Mouse (Mus musculus) ES-E14 (cell line): Measurements from ENCODE around the gene Gabrp. TPM values are rescaled to one million over a fixed set of nuclear protein-coding genes. Genes with fewer than 3 reads are reported as not detected.

ENCODE experiments used
- DNase-seq: peaks from one replicate; pipeline ENCODE4 v3.0.0-alpha.2; 2013; ENCODE audit warnings: low read depth, low spot score
- H3K27ac ChIP-seq: 2 replicates; pipeline ENCODE4 v1.5.1; 2012; ENCODE audit warnings: low read depth, mild to moderate bottlenecking, low read length, moderate library complexity, mixed read lengths; ENCODE audit not compliant: poor library complexity, insufficient read depth, severe bottlenecking
- H3K36me3 ChIP-seq: 2 replicates; pipeline ENCODE4 v1.6.1; 2012; ENCODE audit warnings: mild to moderate bottlenecking, low read length, moderate library complexity, mixed read lengths; ENCODE audit not compliant: control insufficient read depth, poor library complexity, insufficient read depth, severe bottlenecking
- H3K4me1 ChIP-seq, 2 experiments: fragments of 150-350 bp in 1 of 2; sonication (generic) in 1 of 2; 2 replicates each; pipeline ENCODE4 v1.6.1; 2012; ENCODE audit warnings: low read length in 2 of 2, mild to moderate bottlenecking in 1 of 2, mixed read lengths in 1 of 2; ENCODE audit not compliant: control insufficient read depth in 2 of 2, insufficient read depth in 2 of 2, poor library complexity in 1 of 2
- H3K4me3 ChIP-seq, 2 experiments: fragments of 150-350 bp in 1 of 2; sonication (generic) in 1 of 2; 2 replicates each; pipeline ENCODE4 v1.5.1; 2012; ENCODE audit warnings: low read length in 2 of 2, low read depth in 1 of 2, mild to moderate bottlenecking in 1 of 2, mixed read lengths in 1 of 2; ENCODE audit not compliant: insufficient read depth in 1 of 2, poor library complexity in 1 of 2, severe bottlenecking in 1 of 2
- H3K9ac ChIP-seq: 2 replicates; pipeline ENCODE4 v1.6.1; 2012; ENCODE audit warnings: low read depth, mild to moderate bottlenecking, low read length, mixed read lengths; ENCODE audit not compliant: poor library complexity, insufficient read depth, severe bottlenecking
- H3K9me3 ChIP-seq: fragments of 150-350 bp; sonication (generic); 2 replicates; pipeline ENCODE4 v1.6.1; 2012; ENCODE audit warnings: low read depth, mild to moderate bottlenecking, low read length; ENCODE audit not compliant: control insufficient read depth, insufficient read depth
- CHD2 ChIP-seq: IDR thresholded peaks from 2 replicates; pipeline ENCODE4 v1.6.1; 2014; ENCODE audit warnings: mild to moderate bottlenecking, low read depth, low read length, inconsistent platforms
- HCFC1 ChIP-seq: IDR thresholded peaks from 2 replicates; pipeline ENCODE4 v1.6.1; 2012; ENCODE audit warnings: low read length, inconsistent platforms, borderline replicate concordance; ENCODE audit not compliant: insufficient read depth
- MAFK ChIP-seq: IDR thresholded peaks from 2 replicates; pipeline ENCODE4 v1.6.1; 2014; ENCODE audit warnings: mild to moderate bottlenecking, low read depth, low read length, inconsistent platforms; ENCODE audit not compliant: insufficient read depth
- ZC3H11A ChIP-seq: IDR thresholded peaks from 2 replicates; pipeline ENCODE4 v1.6.1; 2012; ENCODE audit warnings: low read depth, mild to moderate bottlenecking, inconsistent platforms, low read length, borderline replicate concordance
- ZNF384 ChIP-seq: IDR thresholded peaks from 2 replicates; pipeline ENCODE4 v1.6.1; 2012; ENCODE audit warnings: low read depth, low read length, inconsistent platforms
- in situ Hi-C, 2 experiments: fragments of 600-800 bp; cut with MboI; formaldehyde crosslinking; loops; one replicate each; pipeline ENCODE4 v1.15.1; 2025; ENCODE audit warnings: low sequenced_read_pairs in 2 of 2, inconsistent platforms in 1 of 2; ENCODE audit not compliant: unreplicated experiment in 2 of 2
- total RNA-seq: library from RNA; depleted of rRNA; stranded (reverse); fragments of 300-350 nt; gene quantifications from 2 replicates; pipeline ENCODE4 v1.2.3, GENCODE M21; 2012; rRNA removed

Gene Gabrp
- 0.36 and 0.48 TPM in 2 replicates for total RNA-seq

DNA sequence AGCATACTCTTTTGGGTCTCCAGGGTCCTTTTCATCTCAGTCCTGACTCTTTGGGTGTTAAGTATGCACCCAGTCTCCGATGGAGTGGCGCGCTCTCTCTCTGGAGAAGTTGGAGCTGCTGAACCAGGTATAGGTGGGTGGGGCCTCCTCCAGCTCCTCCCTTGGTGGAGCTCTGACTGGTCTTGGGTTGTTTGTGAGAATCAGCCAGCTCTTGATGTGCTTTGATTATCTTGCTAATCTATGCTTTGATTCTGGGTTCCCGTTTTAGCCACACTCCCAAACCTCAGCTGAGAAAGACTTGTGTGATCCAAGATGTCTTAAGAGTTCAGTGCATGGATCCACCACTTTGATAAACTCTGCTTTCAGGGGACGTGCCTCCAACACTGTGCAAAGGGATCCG is at the start of gene Gabrp:
Gabrp (minus strand) TSS at position 101 of the 400 bp plus-strand sequence.
- Histone ChIP-seq H3K9me3 (no peaks in the 10 kb centered on the region), H3K9ac (no peak within 1 kb of the TSS), H3K4me1 (peaks cover 2 to 11% of the 10 kb centered on the region in 2 experiments; a peak in 1 of 4 replicates), H3K27ac (no peak within 1 kb of the TSS), H3K4me3 (peak within 1 kb of the TSS in 1 of 2 experiments; percentile 47; a peak in 2 of 4 replicates), H3K36me3 (no peaks in the 10 kb centered on the region; the same call in 1 of the 2 replicates)
- no peak for TF ChIP-seq MAFK
- no peak for TF ChIP-seq ZNF384
- TF ChIP-seq ZC3H11A, result no peak
- TF ChIP-seq CHD2, result no peak
- TF ChIP-seq HCFC1, result no peak
- DNase-seq, result peak; percentile 44
- in situ Hi-C loops, result no loop called here

DNA sequence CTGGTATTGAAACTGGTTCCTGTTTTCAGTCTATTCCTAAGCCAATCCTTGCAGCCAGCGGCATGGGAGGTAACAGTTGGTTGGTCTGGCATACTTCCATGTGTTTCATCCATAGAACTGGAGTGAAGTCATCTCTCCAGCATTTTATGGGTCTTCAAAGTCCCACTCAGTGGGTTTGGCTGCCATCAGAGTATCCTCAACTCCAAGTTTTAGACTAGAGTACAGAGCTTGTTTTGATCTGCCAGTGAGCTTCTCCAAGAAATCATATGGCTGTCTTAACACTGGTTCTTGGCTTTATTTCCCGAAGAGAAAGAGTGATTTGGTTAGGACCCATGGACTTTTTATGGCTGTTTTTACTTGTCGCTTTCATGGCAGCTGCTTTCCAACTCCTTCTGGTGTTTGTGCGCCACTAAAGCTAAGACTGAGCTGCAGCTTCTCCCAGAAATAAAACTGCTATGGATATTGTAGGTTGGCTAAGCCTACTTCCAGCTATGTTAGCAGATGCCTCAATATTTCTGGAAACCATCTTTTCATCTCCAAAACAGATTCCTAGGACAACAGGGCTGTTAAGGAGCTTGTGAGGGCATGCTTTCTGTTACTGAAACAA is 48.5 kb upstream of the Gabrp start:
- H3K9ac ChIP-seq, result no peak overlapping the region
- in situ Hi-C loops, result no loop called here

DNA sequence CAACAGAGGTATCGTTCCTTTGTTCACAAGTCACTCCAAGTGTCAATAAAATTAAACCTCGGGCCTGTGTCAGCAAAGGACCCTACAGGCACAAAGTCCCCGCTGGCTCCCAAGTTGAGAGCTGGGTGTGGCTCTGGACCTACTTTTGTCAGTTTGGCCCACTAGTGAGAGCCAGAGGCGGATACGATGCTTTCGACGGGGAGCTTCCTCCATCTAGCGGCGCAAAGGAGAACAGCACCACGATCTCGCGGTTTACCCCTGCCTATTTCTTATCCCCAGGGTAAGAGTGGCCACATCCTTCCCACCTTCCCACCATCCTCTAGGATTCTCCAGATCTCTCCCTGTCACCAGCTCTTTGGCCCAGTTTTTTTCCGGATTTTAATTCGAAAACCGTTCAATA is 35.5 kb upstream of the Gabrp start:
- Histone ChIP-seq H3K27ac (no peak overlapping the region), H3K9ac (no peak overlapping the region), H3K36me3 (no peaks in the 10 kb centered on the region), H3K4me3 (no peak overlapping the region), H3K9me3 (no peaks in the 10 kb centered on the region), H3K4me1 (peaks cover 2 to 3% of the 10 kb centered on the region in 2 experiments; a peak in 1 of 4 replicates)
- TF ChIP-seq ZNF384, result no peak
- TF ChIP-seq ZC3H11A, result peak; percentile 99
- TF ChIP-seq CHD2, result no peak
- TF ChIP-seq MAFK, result no peak
- no peak for TF ChIP-seq HCFC1
- DNase-seq, result peak; percentile 78
- in situ Hi-C loops, result loop anchor here (5.0 to 25.0 kb wide), 2 partner anchors 427 to 437 kb away; no protein-coding TSS in a partner anchor

More for the DNA sequence above, 48.5 kb upstream of the Gabrp start:
- Histone ChIP-seq H3K27ac (no peak overlapping the region), H3K4me3 (no peak overlapping the region), H3K4me1 (no peaks in the 10 kb centered on the region), H3K36me3 (no peaks in the 10 kb centered on the region), H3K9me3 (no peaks in the 10 kb centered on the region)
- no peak for DNase-seq
- TF ChIP-seq MAFK, result no peak
- TF ChIP-seq HCFC1, result no peak
- TF ChIP-seq ZC3H11A, result no peak
- no peak for TF ChIP-seq CHD2
- no peak for TF ChIP-seq ZNF384

DNA sequence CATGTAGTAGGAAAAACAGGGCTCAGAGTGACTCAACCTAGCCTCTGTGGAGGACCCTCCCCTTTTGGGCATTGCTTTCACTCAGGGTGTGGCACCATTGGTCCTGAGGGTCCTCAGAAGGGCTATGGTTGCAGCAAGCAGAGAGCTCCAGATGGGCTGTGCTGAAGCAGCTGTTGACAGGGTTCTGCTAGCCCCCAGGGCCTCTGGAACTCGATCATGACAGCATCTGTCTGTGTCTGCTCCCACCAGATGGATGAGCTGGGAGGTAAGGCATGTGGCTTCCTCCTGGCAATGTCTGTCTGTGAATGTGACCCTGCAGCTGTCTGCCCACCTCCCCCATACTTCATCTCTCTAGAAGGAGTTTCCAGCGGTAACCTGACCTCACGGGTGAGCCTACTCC is 29.0 kb upstream of the Gabrp start:
- H3K9ac ChIP-seq, result no peak overlapping the region
- peaks cover 4 to 8% of the 10 kb centered on the region in 2 experiments; a peak in 2 of 4 replicates for H3K4me1 ChIP-seq
- in situ Hi-C loops, result loop anchor here in 1 of 2 experiments (25.0 kb wide), 1 partner anchor 420 kb away; no protein-coding TSS in a partner anchor
- no peaks in the 10 kb centered on the region for H3K36me3 ChIP-seq
- H3K27ac ChIP-seq, result no peak overlapping the region
- no peak for DNase-seq
- TF ChIP-seq ZNF384, result no peak
- no peak for TF ChIP-seq CHD2
- TF ChIP-seq ZC3H11A, result no peak
- no peak for TF ChIP-seq MAFK
- TF ChIP-seq HCFC1, result no peak
- H3K9me3 ChIP-seq, result no peaks in the 10 kb centered on the region
- no peak overlapping the region for H3K4me3 ChIP-seq
